Mouse (Mus musculus) limb, embryonic 10.5 days (tissue): Measurements from ENCODE around the gene Tbc1d1. TPM values are rescaled to one million over a fixed set of nuclear protein-coding genes. Genes with fewer than 3 reads are reported as not detected.
A peak's percentile ranks its signal among the peaks of the same experiment; 100 is the strongest.

Source experiments
- DNase-seq: peaks from one replicate; pipeline ENCODE4 v3.0.0-alpha.2; 2017; ENCODE audit warnings: low spot score
- H3K27ac ChIP-seq: fragments of 300-500 bp; sonication (generic); 2 replicates; pipeline ENCODE4 v1.5.1; 2016; ENCODE audit warnings: mild to moderate bottlenecking
- H3K27me3 ChIP-seq: fragments of 300-500 bp; sonication (generic); 2 replicates; pipeline ENCODE4 v1.6.1; 2016; ENCODE audit warnings: low read depth, mild to moderate bottlenecking; ENCODE audit not compliant: poor library complexity, severe bottlenecking
- H3K36me3 ChIP-seq: fragments of 300-500 bp; sonication (generic); 2 replicates; pipeline ENCODE4 v1.6.1; 2016; ENCODE audit warnings: mild to moderate bottlenecking, moderate library complexity
- H3K4me1 ChIP-seq: fragments of 300-500 bp; sonication (generic); 2 replicates; pipeline ENCODE4 v1.6.1; 2016
- H3K4me3 ChIP-seq: fragments of 300-500 bp; sonication (generic); 2 replicates; pipeline ENCODE4 v1.5.1; 2016; ENCODE audit warnings: mild to moderate bottlenecking, moderate library complexity
- H3K9me3 ChIP-seq: fragments of 300-500 bp; sonication (generic); replicated peaks from 2 replicates; pipeline ENCODE4 v1.6.1; 2016; ENCODE audit warnings: mild to moderate bottlenecking
- WGBS: fragments of 180-500 bp; shearing (Covaris S2); methylation state at CpG from one replicate; pipeline ENCODE4 v1.1.7; 2016; 5-methylcytosine and 5-hydroxymethylcytosine counted together
- polyA plus RNA-seq: library from polyadenylated mRNA; unstranded; fragments of >200 nt; fragmentation: Nextera tagmentation; extraction: Ambion mirVana; gene quantifications from 2 replicates; pipeline ENCODE4 v1.2.1, GENCODE M21; 2016

Gene Tbc1d1
- polyA plus RNA-seq, 1 experiment from 2014 or later, result 35.0 TPM

DNA sequence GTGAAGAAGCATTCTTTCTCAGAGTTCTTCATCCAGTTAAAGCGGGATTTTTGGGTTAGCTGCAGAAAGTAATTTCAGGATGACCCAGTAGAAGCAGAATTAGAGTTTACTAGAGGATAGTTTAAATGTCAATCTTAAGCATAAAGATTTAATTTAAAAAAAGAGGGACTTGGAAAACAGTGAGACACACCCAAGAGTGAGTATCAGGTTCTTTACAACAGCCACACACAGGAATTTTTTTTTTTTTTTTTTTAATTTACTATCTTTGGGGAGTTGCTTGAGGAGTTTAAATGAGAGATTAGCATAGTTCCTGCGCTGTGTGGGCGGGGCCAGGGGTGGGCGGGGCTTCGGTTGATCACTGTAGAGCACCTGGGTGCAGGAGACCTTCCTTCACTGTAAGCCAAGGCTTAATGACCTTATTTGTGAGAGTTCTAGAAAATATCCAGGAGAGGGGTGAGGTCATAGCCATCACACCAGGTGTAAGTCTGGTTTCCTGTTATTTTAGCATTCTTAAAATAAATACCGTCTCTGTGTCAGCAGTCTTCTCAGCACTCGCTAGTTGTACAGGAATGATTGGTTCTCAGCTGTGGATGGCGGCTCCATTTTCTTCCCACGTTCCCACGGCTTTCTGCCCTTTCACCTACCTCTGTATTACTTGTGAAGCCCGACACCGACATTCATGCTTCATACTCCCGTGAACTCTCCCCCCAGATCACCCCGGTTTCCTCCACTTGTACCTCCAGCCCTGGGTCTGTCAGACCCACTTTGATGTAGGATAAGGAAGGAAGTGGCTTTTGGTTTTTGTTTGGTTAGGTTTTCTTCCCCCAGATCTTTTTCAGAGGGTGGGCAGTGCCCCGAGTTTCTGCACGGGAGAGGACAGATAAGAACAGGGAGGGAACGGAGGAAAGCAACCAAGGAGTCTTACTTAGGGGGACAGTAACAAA lies 6.6 kb upstream of the Tbc1d1 start:
- Histone ChIP-seq H3K36me3 (no peaks in the 10 kb centered on the region), H3K9me3 (no peaks in the 10 kb centered on the region), H3K4me3 (0 out of 2 replicates have a peak overlapping the region, but pooled peaks have one; percentile 2), H3K27me3 (peaks cover 13% of the 10 kb centered on the region; the same call in 1 of the 2 replicates), H3K4me1 (peaks cover 10% of the 10 kb centered on the region), H3K27ac (no peak overlapping the region)
- no peak for DNase-seq
- WGBS, result 31% methylated on average over 17 of the region's 17 CpGs

DNA sequence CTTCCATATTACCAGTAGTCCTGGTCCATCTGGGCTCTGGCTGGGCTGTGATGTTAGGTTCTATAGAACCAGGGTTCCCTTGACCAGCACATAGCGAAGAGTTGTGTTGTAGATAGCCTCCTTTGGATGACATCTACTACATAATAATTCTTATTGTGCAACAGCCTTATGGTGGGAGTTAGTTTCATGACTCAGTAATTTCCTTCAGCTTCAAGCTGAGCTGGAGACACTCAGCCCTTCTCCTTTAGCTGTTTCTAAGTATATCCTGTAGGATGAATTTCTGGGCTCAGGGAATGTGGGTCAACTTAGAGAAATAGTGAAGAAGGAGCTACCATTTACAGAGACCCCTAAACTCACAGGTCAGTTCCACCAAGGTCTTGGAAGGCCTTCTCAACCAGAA lies 2.8 kb upstream of the Tbc1d1 start:
- Histone ChIP-seq H3K4me1 (peaks cover 14% of the 10 kb centered on the region), H3K4me3 (no peak overlapping the region), H3K27ac (no peak overlapping the region), H3K9me3 (no peaks in the 10 kb centered on the region), H3K27me3 (peaks cover 37% of the 10 kb centered on the region), H3K36me3 (no peaks in the 10 kb centered on the region)
- DNase-seq, result no peak
- 88% methylated on average over 1 of the region's 1 CpGs for WGBS

DNA sequence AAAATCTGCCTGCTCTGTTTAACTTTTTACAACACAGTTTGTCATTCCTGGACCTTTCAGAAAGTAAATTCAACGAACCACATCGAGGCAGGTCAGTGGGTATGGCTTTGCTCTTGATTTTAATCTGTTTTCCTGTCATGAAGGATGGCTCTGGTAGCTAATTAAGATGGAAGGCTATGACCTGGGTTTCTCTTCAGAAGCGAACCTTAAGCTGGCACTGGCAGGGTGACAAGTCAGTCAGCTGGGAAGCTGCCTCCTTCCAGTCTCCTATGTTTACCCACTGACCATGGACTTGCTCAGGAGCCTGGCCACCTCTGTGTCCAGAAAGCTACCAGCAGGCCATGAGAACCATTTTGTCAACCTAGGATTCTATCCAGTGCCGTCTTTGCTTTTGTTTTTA lies 474 bp downstream of the Tbc1d1 start:
- DNase-seq, result no peak
- H3K4me1 ChIP-seq, result peaks cover 31% of the 10 kb centered on the region
- peaks cover 57% of the 10 kb centered on the region for H3K27me3 ChIP-seq
- no peak overlapping the region for H3K4me3 ChIP-seq
- no peaks in the 10 kb centered on the region for H3K9me3 ChIP-seq
- H3K36me3 ChIP-seq, result no peaks in the 10 kb centered on the region
- WGBS, result 38% methylated on average over 4 of the region's 4 CpGs
- no peak overlapping the region for H3K27ac ChIP-seq

DNA sequence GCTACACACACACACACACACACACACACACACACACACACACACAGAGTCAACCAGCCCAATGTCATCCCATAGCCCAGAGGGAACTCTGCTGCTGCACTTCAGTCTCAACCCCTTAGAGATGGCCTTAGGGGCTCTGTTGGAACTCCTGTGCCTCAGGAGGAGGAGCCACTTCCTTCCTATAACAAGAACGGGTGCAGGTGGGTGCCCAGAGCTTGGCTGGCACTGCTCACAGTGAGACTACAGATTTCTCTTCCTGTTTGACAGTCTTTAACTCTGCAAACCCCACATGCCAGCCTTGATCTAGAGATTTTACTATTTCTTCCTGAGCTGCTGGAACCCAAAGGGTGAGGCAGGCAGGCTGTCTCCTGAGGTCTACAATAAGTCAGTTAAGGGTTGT lies 1.8 kb downstream of the Tbc1d1 start:
- Histone ChIP-seq H3K9me3 (no peaks in the 10 kb centered on the region), H3K27me3 (peaks cover 70% of the 10 kb centered on the region), H3K27ac (no peak overlapping the region), H3K36me3 (no peaks in the 10 kb centered on the region), H3K4me3 (no peak overlapping the region), H3K4me1 (peaks cover 31% of the 10 kb centered on the region)
- no peak for DNase-seq
- 37% methylated on average over 1 of the region's 1 CpGs for WGBS

DNA sequence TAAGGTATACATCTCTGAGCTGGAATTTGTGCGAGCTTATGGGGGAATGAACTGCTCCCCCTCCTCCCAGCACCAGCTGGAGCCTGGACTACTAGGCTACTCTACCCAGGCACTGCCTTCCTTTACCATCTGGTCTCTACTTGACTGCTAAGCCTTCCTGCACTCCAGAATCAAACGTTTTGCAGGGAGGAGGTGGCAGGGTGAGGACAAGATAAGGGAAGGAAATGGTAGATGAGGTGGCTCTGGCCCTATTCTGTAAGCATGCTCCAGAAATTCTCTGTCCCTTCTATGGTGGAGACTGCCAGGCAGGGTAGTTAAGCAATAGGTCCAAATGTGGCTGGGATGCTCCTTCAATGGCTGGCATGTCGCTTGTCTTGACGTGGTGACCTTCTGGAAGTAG lies 2.4 kb downstream of the Tbc1d1 start:
- no peak for DNase-seq
- no peaks in the 10 kb centered on the region for H3K36me3 ChIP-seq
- no peaks in the 10 kb centered on the region for H3K9me3 ChIP-seq
- peaks cover 75% of the 10 kb centered on the region for H3K27me3 ChIP-seq
- no peak overlapping the region for H3K27ac ChIP-seq
- peaks cover 31% of the 10 kb centered on the region for H3K4me1 ChIP-seq
- WGBS, result 32% methylated on average over 4 of the region's 4 CpGs
- H3K4me3 ChIP-seq, result no peak overlapping the region

DNA sequence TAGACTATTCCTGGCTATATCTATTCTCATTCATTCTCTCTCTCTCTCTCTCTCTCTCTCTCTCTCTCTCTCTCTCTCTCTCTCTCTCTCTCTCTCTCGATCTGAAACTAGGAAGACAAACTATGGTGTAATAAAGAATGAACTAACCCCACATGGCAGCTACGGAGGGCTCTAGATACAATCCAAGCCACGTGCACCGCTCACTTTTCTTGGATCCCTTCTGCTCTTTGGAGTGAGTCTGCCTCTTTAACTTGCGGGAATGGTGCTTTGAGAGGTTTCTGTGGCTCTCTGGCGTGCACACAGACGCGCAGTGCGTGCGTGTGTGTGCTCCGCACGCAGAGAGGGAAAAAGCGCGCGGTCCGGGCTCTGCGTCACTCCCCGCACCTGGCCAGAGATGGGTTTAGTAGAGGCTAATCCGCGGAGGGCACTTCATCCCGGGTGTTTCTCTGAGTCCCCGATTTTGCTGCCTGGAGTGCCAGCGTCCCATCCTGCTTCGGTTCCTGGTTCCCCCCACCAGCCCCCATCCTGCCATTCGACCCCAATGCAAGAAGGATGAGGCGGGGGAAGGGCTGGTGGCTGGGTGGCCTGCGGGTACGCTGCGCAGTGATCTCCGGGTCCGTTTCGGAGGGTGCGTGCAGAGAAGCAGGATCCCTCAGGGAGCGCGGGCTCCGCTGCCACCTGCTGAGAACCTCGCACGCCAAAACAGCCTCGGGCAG lies 3.1 kb downstream of the Tbc1d1 start:
- H3K27ac ChIP-seq, result peak overlapping the region; percentile 38; the same call in 1 of the 2 replicates
- H3K4me1 ChIP-seq, result peaks cover 31% of the 10 kb centered on the region
- peak overlapping the region; percentile 63 for H3K4me3 ChIP-seq
- no peak for DNase-seq
- under 1% methylated on average over 39 of the region's 39 CpGs for WGBS
- no peaks in the 10 kb centered on the region for H3K9me3 ChIP-seq
- H3K27me3 ChIP-seq, result peaks cover 75% of the 10 kb centered on the region
- H3K36me3 ChIP-seq, result no peaks in the 10 kb centered on the region

DNA sequence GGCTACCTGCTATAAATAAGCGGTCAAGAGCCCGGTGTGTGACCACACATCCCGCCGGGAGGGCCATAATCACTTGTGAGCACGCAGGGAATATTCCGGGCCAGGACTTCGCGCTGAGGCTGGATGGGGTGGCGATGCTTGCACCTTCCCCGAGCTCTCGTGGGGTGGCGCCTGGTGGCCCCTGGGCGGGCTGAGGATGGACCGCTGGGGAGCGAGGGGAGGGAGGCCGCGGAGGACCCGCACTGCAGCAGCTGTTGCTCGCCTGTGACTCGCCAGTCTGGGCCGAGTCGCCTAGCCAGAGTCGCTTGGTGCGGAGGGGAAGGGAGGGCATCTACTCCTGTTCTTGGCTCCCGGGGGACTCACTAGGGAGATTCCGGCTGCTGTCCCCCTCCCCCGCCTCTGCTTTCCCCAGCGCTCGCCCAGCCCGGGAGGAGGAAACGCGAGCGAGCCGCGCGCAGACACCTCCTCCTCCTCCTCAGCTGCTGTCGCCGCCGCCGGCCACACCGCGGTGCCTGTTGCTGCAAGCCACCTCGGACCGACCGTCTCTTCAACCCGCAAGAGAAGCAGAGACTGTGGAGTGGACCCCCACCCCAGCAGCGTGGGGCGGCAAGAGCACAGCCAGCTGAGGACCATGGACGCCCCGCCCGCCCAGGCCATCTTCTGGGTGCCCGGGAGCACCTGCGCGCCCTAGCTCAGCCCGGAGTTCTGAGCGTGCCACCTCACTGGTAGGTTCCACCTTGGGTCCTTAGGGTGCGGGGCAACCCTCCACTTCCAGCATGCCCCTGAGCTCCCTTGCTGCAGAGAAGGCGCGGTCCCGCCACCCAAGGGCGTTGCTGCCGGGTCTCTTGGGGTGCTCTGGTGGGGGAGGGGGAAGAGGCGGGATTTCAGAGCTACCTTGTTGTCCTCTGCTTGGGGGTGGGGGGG lies 3.9 kb downstream of the Tbc1d1 start:
- Histone ChIP-seq H3K4me1 (peaks cover 31% of the 10 kb centered on the region), H3K27ac (peak overlapping the region; percentile 38), H3K36me3 (no peaks in the 10 kb centered on the region), H3K27me3 (peaks cover 75% of the 10 kb centered on the region), H3K9me3 (no peaks in the 10 kb centered on the region), H3K4me3 (peak overlapping the region; percentile 63)
- peak; percentile 76 for DNase-seq
- under 1% methylated on average over 58 of the region's 63 CpGs for WGBS

DNA sequence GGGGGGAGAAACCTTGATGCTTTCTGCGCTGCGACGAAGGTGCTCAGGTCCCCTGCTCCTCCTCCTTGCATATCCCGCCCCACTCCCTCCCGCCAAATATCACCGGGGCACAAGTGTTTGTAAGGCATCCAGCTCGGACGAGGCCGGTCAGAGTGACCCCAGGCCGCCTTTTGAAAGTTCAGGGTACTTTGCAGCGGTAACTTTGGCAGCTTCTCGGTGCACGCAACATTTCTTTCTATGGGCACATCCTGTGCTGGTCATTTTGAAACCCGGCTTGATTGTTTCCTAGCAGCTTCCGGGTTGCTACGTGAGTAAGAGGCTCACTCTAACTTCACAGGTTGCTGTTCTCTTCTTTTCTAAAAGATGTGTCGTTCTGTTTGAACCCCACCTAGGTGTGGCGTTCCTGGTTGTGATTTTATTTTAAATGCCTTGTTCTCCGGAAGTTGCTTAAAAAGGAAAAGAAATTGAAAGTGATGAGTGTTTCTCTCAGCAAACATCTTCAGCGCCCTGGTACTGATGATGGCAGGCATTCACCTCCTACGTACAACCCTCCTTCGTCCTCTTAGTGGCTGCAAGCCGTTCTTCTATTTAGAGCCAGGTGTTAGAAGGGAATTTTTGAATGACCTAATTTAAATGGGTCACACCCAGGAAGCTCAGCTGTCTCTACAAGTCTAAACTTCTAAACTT lies 4.7 kb downstream of the Tbc1d1 start:
- peak overlapping the region; percentile 38 for H3K27ac ChIP-seq
- H3K4me3 ChIP-seq, result peak overlapping the region; percentile 63
- H3K4me1 ChIP-seq, result peaks cover 30% of the 10 kb centered on the region
- DNase-seq, result peak; percentile 43
- no peaks in the 10 kb centered on the region for H3K36me3 ChIP-seq
- H3K27me3 ChIP-seq, result peaks cover 75% of the 10 kb centered on the region
- WGBS, result under 1% methylated on average over 23 of the region's 23 CpGs
- H3K9me3 ChIP-seq, result no peaks in the 10 kb centered on the region

DNA sequence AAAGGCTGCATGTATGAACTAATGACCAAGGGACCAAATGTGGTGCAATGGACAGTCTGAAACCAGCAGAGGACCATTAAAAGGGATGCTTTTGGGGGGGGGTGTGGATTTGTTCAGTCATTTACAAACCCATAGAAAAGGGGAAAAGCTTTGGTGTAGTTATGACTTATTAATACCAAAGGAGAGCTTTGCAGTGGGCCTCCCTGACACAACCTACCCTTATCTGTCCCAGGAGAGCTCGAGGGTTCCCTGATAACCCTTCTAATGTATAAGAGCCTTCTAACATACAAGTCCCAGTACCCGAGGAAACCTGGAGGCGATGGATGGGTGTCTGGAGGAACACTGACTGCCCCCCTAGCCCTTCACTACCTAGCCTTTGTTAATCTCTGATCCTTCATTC lies 5.8 kb downstream of the Tbc1d1 start:
- H3K9me3 ChIP-seq, result no peaks in the 10 kb centered on the region
- no peaks in the 10 kb centered on the region for H3K36me3 ChIP-seq
- H3K27ac ChIP-seq, result no peak overlapping the region
- peaks cover 64% of the 10 kb centered on the region for H3K27me3 ChIP-seq
- DNase-seq, result no peak
- WGBS, result 75% methylated on average over 3 of the region's 3 CpGs
- H3K4me3 ChIP-seq, result no peak overlapping the region
- H3K4me1 ChIP-seq, result peaks cover 25% of the 10 kb centered on the region

DNA sequence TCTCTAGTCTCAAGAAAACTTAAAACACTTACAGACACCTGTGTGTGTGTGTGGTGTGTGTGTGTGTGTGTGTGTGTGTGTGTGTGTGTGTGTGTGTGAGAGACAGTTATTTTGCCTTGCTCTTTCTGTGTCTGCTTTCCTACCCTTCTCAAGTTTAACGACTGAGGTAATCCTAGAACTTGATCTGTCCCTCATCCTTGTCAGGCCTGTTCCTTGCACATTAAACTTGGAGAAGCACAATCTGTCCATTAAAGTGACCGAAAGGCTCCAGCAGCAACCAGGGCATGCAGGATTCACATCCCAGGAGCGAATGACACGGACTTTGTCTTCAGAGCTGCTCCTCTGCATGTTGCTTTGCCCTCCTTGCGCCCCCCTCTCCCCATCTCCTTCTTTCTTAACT lies 6.5 kb downstream of the Tbc1d1 start:
- H3K36me3 ChIP-seq, result no peaks in the 10 kb centered on the region
- WGBS, result 76% methylated on average over 5 of the region's 5 CpGs
- H3K4me3 ChIP-seq, result no peak overlapping the region
- no peak for DNase-seq
- H3K27ac ChIP-seq, result no peak overlapping the region
- H3K27me3 ChIP-seq, result peaks cover 58% of the 10 kb centered on the region
- H3K4me1 ChIP-seq, result peaks cover 25% of the 10 kb centered on the region
- H3K9me3 ChIP-seq, result no peaks in the 10 kb centered on the region

DNA sequence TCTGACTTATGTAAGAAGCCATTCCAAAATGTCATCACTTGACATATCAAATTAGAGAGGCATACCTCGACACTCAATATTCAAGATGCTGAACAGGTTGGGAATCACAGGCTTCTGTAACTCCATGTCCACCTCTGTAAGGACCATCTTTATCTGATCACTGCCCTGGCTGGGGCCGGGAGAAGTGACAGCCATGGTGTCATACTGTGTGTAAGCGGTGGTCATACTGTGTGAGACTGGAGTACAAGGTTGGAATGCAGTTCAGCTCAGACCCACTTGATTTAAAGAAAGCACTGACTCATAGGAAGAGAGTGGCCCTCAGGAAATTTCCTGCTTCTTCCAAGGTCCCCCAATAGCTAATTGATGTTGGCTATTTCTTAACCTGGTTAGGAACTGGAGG lies 8.3 kb downstream of the Tbc1d1 start:
- Histone ChIP-seq H3K4me3 (no peak overlapping the region), H3K36me3 (no peaks in the 10 kb centered on the region), H3K4me1 (peaks cover 20% of the 10 kb centered on the region), H3K27ac (no peak overlapping the region), H3K9me3 (no peaks in the 10 kb centered on the region), H3K27me3 (peaks cover 39% of the 10 kb centered on the region)
- 90% methylated on average over 3 of the region's 3 CpGs for WGBS
- DNase-seq, result no peak

DNA sequence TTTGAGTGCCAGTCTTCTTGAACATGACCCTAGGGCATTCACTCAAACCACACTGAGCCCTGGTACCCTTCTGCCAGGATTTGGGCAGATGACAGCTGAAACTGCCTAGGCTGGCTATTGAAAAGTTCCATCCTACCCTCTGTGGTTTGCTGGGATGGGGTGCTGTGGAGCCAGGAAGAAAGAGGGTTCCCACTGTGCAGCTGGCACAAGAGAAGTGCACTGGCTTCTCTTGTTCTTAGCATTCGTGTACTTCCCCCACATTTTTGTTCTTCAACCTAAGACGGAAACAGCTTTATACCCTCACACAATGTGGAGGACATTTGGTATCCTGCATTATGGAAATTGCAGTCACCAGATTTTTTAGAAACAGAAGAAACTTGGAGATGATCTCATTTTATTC lies 9.7 kb downstream of the Tbc1d1 start:
- Histone ChIP-seq H3K9me3 (no peaks in the 10 kb centered on the region), H3K27ac (no peak overlapping the region), H3K4me1 (peaks cover 5% of the 10 kb centered on the region), H3K36me3 (no peaks in the 10 kb centered on the region), H3K27me3 (peaks cover 25% of the 10 kb centered on the region), H3K4me3 (no peak overlapping the region)
- no peak for DNase-seq
- WGBS, result 82% methylated on average over 2 of the region's 2 CpGs
